Mouse (Mus musculus) megakaryocyte, embryonic 14.5 days (primary cell): ENCODE measurements around the gene Bnc2. TPM values are rescaled to one million over a fixed set of nuclear protein-coding genes. Genes with fewer than 3 reads are reported as not detected.

Experiments
- H3K27me3 ChIP-seq: replicated peaks from 2 replicates; pipeline ENCODE3; 2012; ENCODE audit warnings: inconsistent platforms
- H3K36me3 ChIP-seq: replicated peaks from 2 replicates; pipeline ENCODE3; 2012; ENCODE audit warnings: low read length, inconsistent platforms, mixed read lengths
- H3K4me1 ChIP-seq: 2 replicates; pipeline ENCODE4 v1.6.1; 2012; ENCODE audit warnings: inconsistent platforms
- H3K4me3 ChIP-seq: replicated peaks from 2 replicates; pipeline ENCODE3; 2012; ENCODE audit warnings: moderate library complexity, mild to moderate bottlenecking, inconsistent platforms
- H3K9me3 ChIP-seq: 2 replicates; pipeline ENCODE4 v1.6.1; 2012; ENCODE audit warnings: inconsistent platforms
- FLI1 ChIP-seq: IDR thresholded peaks from 2 replicates; pipeline ENCODE4 v1.6.1; 2012; ENCODE audit warnings: low read length, inconsistent platforms, mixed read lengths
- GATA1 ChIP-seq: IDR thresholded peaks from 3 replicates; pipeline ENCODE4 v1.6.1; 2012; ENCODE audit warnings: mixed read lengths, low read length, inconsistent platforms, borderline replicate concordance
- polyA plus RNA-seq: library from polyadenylated mRNA; stranded (reverse); fragments of >175 nt; gene quantifications from 2 replicates; pipeline ENCODE4 v1.2.3, GENCODE M21; 2012; ENCODE audit warnings: low replicate concordance; ENCODE audit not compliant: insufficient read depth

The Bnc2 gene
- polyA plus RNA-seq, 1 experiment: not detected

- H3K27me3 ChIP-seq: no peaks in the 10 kb centered on the region
- no peaks in the 10 kb centered on the region for H3K36me3 ChIP-seq
- TF ChIP-seq FLI1: no peak
- TF ChIP-seq GATA1: no peak
These were observed 205.7 kb downstream of the Bnc2 start for GRCm38 (mm10) chr4:84469400-84469799.

GRCm38 (mm10) chr4:84467722-84468121 lies 207.4 kb downstream of the Bnc2 start:
- TF ChIP-seq GATA1: no peak
- no peak for TF ChIP-seq FLI1
- H3K9me3 ChIP-seq: no peaks in the 10 kb centered on the region
- H3K4me3 ChIP-seq: no peak overlapping the region
- no peaks in the 10 kb centered on the region for H3K4me1 ChIP-seq
- H3K36me3 ChIP-seq: no peaks in the 10 kb centered on the region
- no peaks in the 10 kb centered on the region for H3K27me3 ChIP-seq

More at GRCm38 (mm10) chr4:84469400-84469799, 205.7 kb downstream of the Bnc2 start:
- H3K4me3 ChIP-seq: no peak overlapping the region
- H3K9me3 ChIP-seq: no peaks in the 10 kb centered on the region
- no peaks in the 10 kb centered on the region for H3K4me1 ChIP-seq

- no peak overlapping the region for H3K4me3 ChIP-seq
- no peak for TF ChIP-seq GATA1
- no peak for TF ChIP-seq FLI1
- no peaks in the 10 kb centered on the region for H3K36me3 ChIP-seq
- H3K9me3 ChIP-seq: no peaks in the 10 kb centered on the region
- no peaks in the 10 kb centered on the region for H3K27me3 ChIP-seq
- H3K4me1 ChIP-seq: no peaks in the 10 kb centered on the region
These were observed 216.9 kb downstream of the Bnc2 start for GRCm38 (mm10) chr4:84458218-84458560.

GRCm38 (mm10) chr4:84457512-84458217 lies 217.4 kb downstream of the Bnc2 start:
- Histone ChIP-seq H3K27me3 (no peaks in the 10 kb centered on the region), H3K4me1 (no peaks in the 10 kb centered on the region), H3K9me3 (no peaks in the 10 kb centered on the region), H3K4me3 (no peak overlapping the region), H3K36me3 (no peaks in the 10 kb centered on the region)
- TF ChIP-seq GATA1 (no peak), FLI1 (no peak)

GRCm38 (mm10) chr4:84456853-84457249 lies 218.2 kb downstream of the Bnc2 start:
- Histone ChIP-seq H3K4me1 (no peaks in the 10 kb centered on the region), H3K4me3 (no peak overlapping the region), H3K36me3 (no peaks in the 10 kb centered on the region), H3K27me3 (no peaks in the 10 kb centered on the region), H3K9me3 (no peaks in the 10 kb centered on the region)
- TF ChIP-seq FLI1 (no peak), GATA1 (no peak)

GRCm38 (mm10) chr4:84456198-84456852 lies 218.8 kb downstream of the Bnc2 start:
- no peaks in the 10 kb centered on the region for H3K27me3 ChIP-seq
- TF ChIP-seq GATA1 (no peak), FLI1 (no peak)
- H3K4me3 ChIP-seq: no peak overlapping the region
- H3K36me3 ChIP-seq: no peaks in the 10 kb centered on the region
- H3K9me3 ChIP-seq: no peaks in the 10 kb centered on the region
- no peaks in the 10 kb centered on the region for H3K4me1 ChIP-seq

- H3K4me1 ChIP-seq: no peaks in the 10 kb centered on the region
- no peaks in the 10 kb centered on the region for H3K36me3 ChIP-seq
- no peaks in the 10 kb centered on the region for H3K27me3 ChIP-seq
- no peak overlapping the region for H3K4me3 ChIP-seq
- TF ChIP-seq GATA1 (no peak), FLI1 (no peak)
- no peaks in the 10 kb centered on the region for H3K9me3 ChIP-seq
These were observed 220.6 kb downstream of the Bnc2 start for GRCm38 (mm10) chr4:84454493-84454892.

GRCm38 (mm10) chr4:84453586-84453985 lies 221.5 kb downstream of the Bnc2 start:
- Histone ChIP-seq H3K9me3 (no peaks in the 10 kb centered on the region), H3K36me3 (no peaks in the 10 kb centered on the region), H3K4me3 (no peak overlapping the region), H3K27me3 (no peaks in the 10 kb centered on the region), H3K4me1 (no peaks in the 10 kb centered on the region)
- TF ChIP-seq GATA1: no peak
- TF ChIP-seq FLI1: no peak

GRCm38 (mm10) chr4:84452642-84453041 lies 222.4 kb downstream of the Bnc2 start:
- Histone ChIP-seq H3K36me3 (no peaks in the 10 kb centered on the region), H3K27me3 (no peaks in the 10 kb centered on the region), H3K4me1 (no peaks in the 10 kb centered on the region), H3K9me3 (no peaks in the 10 kb centered on the region), H3K4me3 (no peak overlapping the region)
- no peak for TF ChIP-seq FLI1

GRCm38 (mm10) chr4:84449246-84450005 lies 225.6 kb downstream of the Bnc2 start:
- Histone ChIP-seq H3K36me3 (no peaks in the 10 kb centered on the region), H3K4me1 (no peaks in the 10 kb centered on the region), H3K27me3 (no peaks in the 10 kb centered on the region), H3K4me3 (no peak overlapping the region), H3K9me3 (no peaks in the 10 kb centered on the region)
- TF ChIP-seq FLI1 (no peak), GATA1 (no peak)
